Mouse (Mus musculus) brain, embryonic 14.5 days (tissue): ENCODE measurements around the gene H2-DMa.

Experiments used
- CTCF ChIP-seq: fragments of 200-500 bp; IDR thresholded peaks from 2 replicates; pipeline ENCODE4 v1.5.1; 2012; ENCODE audit warnings: inconsistent platforms, mild to moderate bottlenecking, moderate library complexity, borderline replicate concordance; ENCODE audit not compliant: insufficient read depth, insufficient read length; ENCODE audit errors: extremely low read depth
- POLR2A ChIP-seq: fragments of 200-500 bp; IDR thresholded peaks from 2 replicates; pipeline ENCODE4 v1.6.1; 2012; ENCODE audit warnings: mild to moderate bottlenecking, inconsistent platforms, borderline replicate concordance; ENCODE audit not compliant: poor library complexity, insufficient read depth, insufficient read length, severe bottlenecking; ENCODE audit errors: extremely low read depth

GRCm38 (mm10) chr17:34118113-34118872 lies 1.0 kb upstream of the H2-DMa start:
- TF ChIP-seq CTCF (no peak), POLR2A (no peak)
